Comparison of ENCODE assay signal across 18 mouse cellular contexts in genomic region chr2:130589761-130590160, GRCm38 (mm10). TPM values are rescaled to one million over a fixed set of nuclear protein-coding genes. Genes with fewer than 3 reads are reported as not detected.
"Had no signal": no experiment of that assay in that cellular context is flagged by ENCODE, and none has a peak within 500 bp of the region (broad histone marks: within the 10 kb centered on the region; RNA-seq: fewer than 3 reads in every experiment).

No protein-coding gene starts in this region.

- H3K4me3 ChIP-seq: kidney, embryonic 15.5 days; limb, embryonic 13.5 days; lung, embryonic 15.5 days; midbrain, embryonic 12.5 days; neural tube, embryonic 13.5 days had no signal

- H3K4me1 ChIP-seq: kidney, embryonic 15.5 days; limb, embryonic 13.5 days; lung, embryonic 15.5 days; neural tube, embryonic 13.5 days had no signal

- H3K9me3 ChIP-seq: kidney, embryonic 15.5 days; limb, embryonic 13.5 days; lung, embryonic 15.5 days; midbrain, embryonic 12.5 days; neural tube, embryonic 13.5 days had no signal

- H3K27me3 ChIP-seq: kidney, embryonic 15.5 days; limb, embryonic 13.5 days; lung, embryonic 15.5 days; midbrain, embryonic 12.5 days had no signal

- H3K4me2 ChIP-seq: kidney, embryonic 15.5 days; limb, embryonic 13.5 days; lung, embryonic 15.5 days; midbrain, embryonic 12.5 days; neural tube, embryonic 13.5 days had no signal

- DNase-seq: kidney, adult 18-20 months; kidney, postnatal 14 days; left cerebral cortex, postnatal 4 days; right cerebral cortex, postnatal 4 days; spleen, adult 18-20 months; thymus, postnatal 36 days had no signal

- H3K9ac ChIP-seq: kidney, embryonic 15.5 days; limb, embryonic 13.5 days; liver, embryonic 14.5 days; lung, embryonic 15.5 days; midbrain, embryonic 12.5 days; neural tube, embryonic 13.5 days had no signal

- H3K27ac ChIP-seq: kidney, embryonic 15.5 days; limb, embryonic 13.5 days; liver, embryonic 14.5 days; lung, embryonic 15.5 days; midbrain, embryonic 12.5 days; neural tube, embryonic 13.5 days had no signal

RNA-seq across cellular contexts. Expression of gene Avp, which starts 7.4 kb away (rescaled TPM):
- total RNA-seq: liver, adult 2 months; megakaryocyte-erythroid progenitor cell, adult 5-6 weeks had no signal
- polyA plus RNA-seq: kidney, embryonic 15.5 days; large intestine, adult 2 months; limb, embryonic 13.5 days; liver, adult 2 months; liver, embryonic 14.5 days; lung, embryonic 15.5 days; midbrain, embryonic 12.5 days; stomach, embryonic 14.5 days had no signal

RNA-seq across cellular contexts. Expression of gene Oxt, which starts 13.8 kb away (rescaled TPM):
- total RNA-seq: layer of hippocampus, postnatal 14 days; left cerebral cortex, adult 18-20 months; liver, adult 2 months; megakaryocyte-erythroid progenitor cell, adult 5-6 weeks had no signal
- polyA plus RNA-seq: kidney, embryonic 15.5 days; large intestine, adult 2 months; limb, embryonic 13.5 days; liver, adult 2 months; liver, embryonic 14.5 days; lung, embryonic 15.5 days; midbrain, embryonic 12.5 days; neural tube, embryonic 13.5 days; stomach, embryonic 14.5 days had no signal
